Mouse (Mus musculus) midbrain, postnatal 0 days (tissue): Measurements from ENCODE around the gene Abhd17b. TPM values are rescaled to one million over a fixed set of nuclear protein-coding genes. Genes with fewer than 3 reads are reported as not detected.

Source experiments
- ATAC-seq: fragments of 200-750 bp; cut with Nextera tagmentation; 2 replicates; pipeline ENCODE4 v1.8.0; 2017; ENCODE audit warnings: moderate number of reproducible peaks, mild to moderate bottlenecking, moderate TSS enrichment, moderate library complexity; ENCODE audit not compliant: low FRiP score
- DNase-seq: peaks from one replicate; pipeline ENCODE4 v3.0.0-alpha.2; 2015; ENCODE audit warnings: low spot score
- H3K27ac ChIP-seq: fragments of 300-500 bp; sonication (generic); 2 replicates; pipeline ENCODE4 v1.5.1; 2014; ENCODE audit warnings: low read depth, mild to moderate bottlenecking, low read length, mixed read lengths
- H3K27me3 ChIP-seq: fragments of 300-500 bp; sonication (generic); 2 replicates; pipeline ENCODE4 v1.6.1; 2014; ENCODE audit warnings: low read length, control low read depth, mixed read lengths; ENCODE audit not compliant: insufficient read depth
- H3K36me3 ChIP-seq: fragments of 300-500 bp; sonication (generic); 2 replicates; pipeline ENCODE4 v1.6.1; 2014; ENCODE audit warnings: low read length, control low read depth, mixed read lengths; ENCODE audit not compliant: insufficient read depth
- H3K4me1 ChIP-seq: fragments of 300-500 bp; sonication (generic); 2 replicates; pipeline ENCODE4 v1.6.1; 2014; ENCODE audit warnings: mild to moderate bottlenecking, control low read depth, antibody characterized with exemption, low read length, mixed read lengths; ENCODE audit not compliant: insufficient read depth
- H3K4me2 ChIP-seq: fragments of 300-500 bp; sonication (generic); 2 replicates; pipeline ENCODE4 v1.6.1; 2014; ENCODE audit warnings: low read depth, mild to moderate bottlenecking, low read length, mixed read lengths; ENCODE audit not compliant: poor library complexity, severe bottlenecking
- H3K4me3 ChIP-seq: fragments of 300-500 bp; sonication (generic); 2 replicates; pipeline ENCODE4 v1.5.1; 2014; ENCODE audit warnings: low read depth, mild to moderate bottlenecking, low read length, moderate library complexity
- H3K9ac ChIP-seq: fragments of 300-500 bp; sonication (generic); replicated peaks from 2 replicates; pipeline ENCODE4 v1.6.1; 2014; ENCODE audit warnings: mild to moderate bottlenecking, low read length, moderate library complexity, mixed read lengths; ENCODE audit not compliant: poor library complexity, severe bottlenecking
- H3K9me3 ChIP-seq: fragments of 300-500 bp; sonication (generic); 2 replicates; pipeline ENCODE4 v1.6.1; 2016; ENCODE audit warnings: low read length, control low read depth
- CTCF ChIP-seq: IDR thresholded peaks from 2 replicates; pipeline ENCODE4 v1.5.1; 2016; ENCODE audit warnings: antibody characterized with exemption, mild to moderate bottlenecking
- WGBS: fragments of 180-500 bp; shearing (Covaris S2); extraction: QIAGEN DNeasy Blood & Tissue Kit; methylation state at CpG from one replicate; pipeline ENCODE4 v1.1.7; 2014; 5-methylcytosine and 5-hydroxymethylcytosine counted together
- polyA plus RNA-seq: library from polyadenylated mRNA; unstranded; fragments of >200 nt; fragmentation: Nextera tagmentation; extraction: Ambion mirVana; gene quantifications from 2 replicates; pipeline ENCODE4 v1.2.1, GENCODE M21; 2015
- total RNA-seq: library from RNA; depleted of rRNA; stranded (reverse); fragments of >200 nt; gene quantifications from 2 replicates; pipeline ENCODE4 v1.2.3, GENCODE M21; 2014

Gene Abhd17b
- total and polyA plus RNA-seq, 2 experiments from 2014 or later = 49.0 to 63.4 TPM

- H3K4me3 ChIP-seq = no peak overlapping the region
- H3K4me2 ChIP-seq = no peak overlapping the region
- no peak for DNase-seq
- H3K9ac ChIP-seq = no peak overlapping the region
- no peak for TF ChIP-seq CTCF
- no peaks in the 10 kb centered on the region for H3K9me3 ChIP-seq
- H3K27me3 ChIP-seq = no peaks in the 10 kb centered on the region
- no peaks in the 10 kb centered on the region for H3K36me3 ChIP-seq
- no peak overlapping the region for H3K27ac ChIP-seq
- H3K4me1 ChIP-seq = no peaks in the 10 kb centered on the region
- 89% methylated on average over 1 of the region's 1 CpGs for WGBS
- ATAC-seq = no peak
Measured at GRCm38 (mm10) chr19:21629030-21629429, 24.0 kb upstream of the Abhd17b start.

GRCm38 (mm10) chr19:21629501-21629900 lies 23.5 kb upstream of the Abhd17b start:
- ATAC-seq = no peak
- H3K9ac ChIP-seq = no peak overlapping the region
- no peaks in the 10 kb centered on the region for H3K27me3 ChIP-seq
- DNase-seq = no peak
- no peaks in the 10 kb centered on the region for H3K9me3 ChIP-seq
- no peaks in the 10 kb centered on the region for H3K36me3 ChIP-seq
- no peak overlapping the region for H3K4me3 ChIP-seq
- H3K4me1 ChIP-seq = no peaks in the 10 kb centered on the region
- H3K27ac ChIP-seq = no peak overlapping the region
- H3K4me2 ChIP-seq = no peak overlapping the region
- 56% methylated on average over 1 of the region's 1 CpGs for WGBS
- TF ChIP-seq CTCF = no peak

- ATAC-seq = no peak
- no peaks in the 10 kb centered on the region for H3K36me3 ChIP-seq
- no peaks in the 10 kb centered on the region for H3K27me3 ChIP-seq
- DNase-seq = no peak
- H3K4me2 ChIP-seq = no peak overlapping the region
- WGBS = 66% methylated on average over 14 of the region's 14 CpGs
- no peaks in the 10 kb centered on the region for H3K9me3 ChIP-seq
- no peak overlapping the region for H3K9ac ChIP-seq
- no peak overlapping the region for H3K27ac ChIP-seq
- no peak overlapping the region for H3K4me3 ChIP-seq
- TF ChIP-seq CTCF = no peak
- H3K4me1 ChIP-seq = no peaks in the 10 kb centered on the region
Measured at GRCm38 (mm10) chr19:21630656-21631331, 22.2 kb upstream of the Abhd17b start.

GRCm38 (mm10) chr19:21635406-21635805 lies 17.6 kb upstream of the Abhd17b start:
- Histone ChIP-seq H3K4me1 (no peaks in the 10 kb centered on the region), H3K4me2 (no peak overlapping the region), H3K27me3 (no peaks in the 10 kb centered on the region), H3K27ac (no peak overlapping the region), H3K9ac (no peak overlapping the region), H3K4me3 (no peak overlapping the region), H3K36me3 (no peaks in the 10 kb centered on the region), H3K9me3 (no peaks in the 10 kb centered on the region)
- ATAC-seq = no peak
- WGBS = 94% methylated on average over 2 of the region's 2 CpGs
- no peak for DNase-seq
- no peak for TF ChIP-seq CTCF

GRCm38 (mm10) chr19:21636907-21637306 lies 16.1 kb upstream of the Abhd17b start:
- ATAC-seq (no peak), DNase-seq (no peak)
- H3K9me3 ChIP-seq = no peaks in the 10 kb centered on the region
- H3K9ac ChIP-seq = no peak overlapping the region
- H3K4me3 ChIP-seq = no peak overlapping the region
- H3K27ac ChIP-seq = no peak overlapping the region
- H3K4me2 ChIP-seq = no peak overlapping the region
- 89% methylated on average over 3 of the region's 3 CpGs for WGBS
- TF ChIP-seq CTCF = no peak
- H3K4me1 ChIP-seq = no peaks in the 10 kb centered on the region
- H3K27me3 ChIP-seq = no peaks in the 10 kb centered on the region
- H3K36me3 ChIP-seq = no peaks in the 10 kb centered on the region

- TF ChIP-seq CTCF = no peak
- H3K27ac ChIP-seq = no peak overlapping the region
- DNase-seq (no peak), ATAC-seq (no peak)
- no peaks in the 10 kb centered on the region for H3K9me3 ChIP-seq
- no peaks in the 10 kb centered on the region for H3K27me3 ChIP-seq
- no peak overlapping the region for H3K4me2 ChIP-seq
- H3K4me1 ChIP-seq = no peaks in the 10 kb centered on the region
- no peaks in the 10 kb centered on the region for H3K36me3 ChIP-seq
- H3K4me3 ChIP-seq = no peak overlapping the region
- 90% methylated on average over 7 of the region's 7 CpGs for WGBS
- H3K9ac ChIP-seq = no peak overlapping the region
Measured at GRCm38 (mm10) chr19:21637672-21638071, 15.3 kb upstream of the Abhd17b start.
